In the genomic region with DNA sequence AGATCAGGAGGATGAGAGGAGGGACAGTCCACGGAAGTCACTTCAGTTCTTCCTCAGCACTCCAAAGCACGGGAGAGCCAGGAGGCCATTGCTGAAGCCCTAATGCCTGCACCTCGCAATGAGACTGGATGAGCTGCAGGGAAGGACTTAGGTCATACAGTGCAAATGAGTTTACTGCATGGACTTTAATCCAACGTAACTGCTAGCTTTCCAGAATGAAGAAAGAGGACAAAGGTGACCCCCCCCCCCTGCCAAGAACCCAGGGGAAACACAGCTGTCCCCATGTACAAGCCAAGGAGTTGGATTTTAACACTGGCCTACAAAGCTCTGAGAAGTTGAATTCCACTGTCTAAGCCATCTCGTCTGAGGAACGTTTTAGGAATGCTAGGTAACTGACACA, we compare ENCODE assay signal across 14 mouse cellular contexts. TPM values are rescaled to one million over a fixed set of nuclear protein-coding genes. Genes with fewer than 3 reads are reported as not detected.
A peak's percentile ranks its signal among the peaks of the same experiment; 100 is the strongest.
DNase-seq lines count a peak whose midpoint lies in the region; ATAC-seq and TF ChIP-seq lines count a peak whose summit lies in the region.
"Had no signal": no experiment of that assay in that cellular context is flagged by ENCODE, and none has a peak within 500 bp of the region (broad histone marks: within the 10 kb centered on the region; RNA-seq: fewer than 3 reads in every experiment).

No protein-coding gene starts in this region.

- no peak for DNase-seq in gastrocnemius, adult 2 months
- no peak for DNase-seq in gastrocnemius, postnatal 25 days
- DNase-seq in lung, postnatal 10 days: no peak
- DNase-seq in kidney, postnatal 14 days: peak; percentile 41
- no peak for DNase-seq in cerebellum, postnatal 10 days
- no peak for DNase-seq in heart, adult 9 months (ENCODE audit: low spot score in 2 of 2)
- DNase-seq: adrenal gland, adult 2 months; right cerebral cortex, postnatal 25 days had no signal

- ATAC-seq in lung, embryonic 16.5 days (ENCODE audit: low read depth): 0 out of 2 replicates have a peak, but pooled peaks have one; percentile 19
- ATAC-seq: midbrain, embryonic 15.5 days had no signal

- no peaks in the 10 kb centered on the region for H3K9me3 ChIP-seq in lung, embryonic 16.5 days (ENCODE audit: control insufficient read depth, low read length)
- H3K9me3 ChIP-seq: embryonic facial prominence, embryonic 12.5 days; hindbrain, embryonic 10.5 days; midbrain, embryonic 15.5 days had no signal

- peaks cover 7% of the 10 kb centered on the region for H3K4me1 ChIP-seq in lung, embryonic 16.5 days (replicated peaks; ENCODE audit: control insufficient read depth, insufficient read depth, low read length)
- peaks cover 32% of the 10 kb centered on the region for H3K4me1 ChIP-seq in small intestine, adult 2 months (ENCODE audit: control insufficient read depth, insufficient read depth, insufficient read length, low read length)
- H3K4me1 ChIP-seq: embryonic facial prominence, embryonic 12.5 days; midbrain, embryonic 15.5 days had no signal

- TF ChIP-seq POLR2A in small intestine, adult 2 months (IDR thresholded peaks at IDR 0.05; ENCODE audit: low read depth, low read length): no peak

- H3K4me2 ChIP-seq in lung, embryonic 16.5 days (ENCODE audit: low read depth, low read length): no peak overlapping the region
- H3K4me2 ChIP-seq: embryonic facial prominence, embryonic 12.5 days; heart, embryonic 11.5 days; midbrain, embryonic 15.5 days had no signal

- intact Hi-C loops in gastrocnemius, adult 2 months (cut with DNase I): no loop called here

- no peak overlapping the region for H3K9ac ChIP-seq in lung, embryonic 16.5 days (ENCODE audit: low read length)
- H3K9ac ChIP-seq: embryonic facial prominence, embryonic 12.5 days; midbrain, embryonic 15.5 days had no signal

- no peak overlapping the region for H3K4me3 ChIP-seq in gastrocnemius, adult 2 months
- H3K4me3 ChIP-seq in lung, embryonic 16.5 days (ENCODE audit: low read length): no peak overlapping the region
- no peak overlapping the region for H3K4me3 ChIP-seq in small intestine, adult 2 months (ENCODE audit: low read depth, low read length)
- H3K4me3 ChIP-seq: embryonic facial prominence, embryonic 12.5 days; hindbrain, embryonic 10.5 days; midbrain, embryonic 15.5 days had no signal

- WGBS in lung, embryonic 16.5 days: 57% methylated on average over 6 of the region's 6 CpGs
- WGBS in small intestine, adult 2 months: 28% methylated on average over 6 of the region's 6 CpGs

- peak overlapping the region; percentile 80 for H3K27ac ChIP-seq in gastrocnemius, adult 2 months
- no peak overlapping the region for H3K27ac ChIP-seq in lung, embryonic 16.5 days (ENCODE audit: low read length)
- H3K27ac ChIP-seq in small intestine, adult 2 months (ENCODE audit: insufficient read depth, low read depth, low read length): peak overlapping the region; percentile 93
- H3K27ac ChIP-seq: embryonic facial prominence, embryonic 12.5 days; hindbrain, embryonic 10.5 days; midbrain, embryonic 15.5 days had no signal

- no peaks in the 10 kb centered on the region for H3K27me3 ChIP-seq in lung, embryonic 16.5 days (ENCODE audit: control insufficient read depth, insufficient read depth, low read depth, low read length)
- no peaks in the 10 kb centered on the region for H3K27me3 ChIP-seq in small intestine, adult 2 months (ENCODE audit: control insufficient read depth, insufficient read depth, low read length)
- H3K27me3 ChIP-seq: embryonic facial prominence, embryonic 12.5 days; midbrain, embryonic 15.5 days had no signal

- TF ChIP-seq CTCF in gastrocnemius, adult 2 months (IDR thresholded peaks at IDR 0.05): no peak
- no peak for TF ChIP-seq CTCF in small intestine, adult 2 months (IDR thresholded peaks at IDR 0.05; ENCODE audit: extremely low read depth, insufficient read length, insufficient replicate concordance, low read depth, low read length)

- peaks cover 4% of the 10 kb centered on the region; the same call in 1 of the 2 replicates for H3K36me3 ChIP-seq in lung, embryonic 16.5 days (ENCODE audit: control insufficient read depth, insufficient read depth, low read length)
- peaks cover 26% of the 10 kb centered on the region for H3K36me3 ChIP-seq in small intestine, adult 2 months (ENCODE audit: control insufficient read depth, insufficient read depth, low read length)

RNA-seq across cellular contexts. Expression of gene Fez2, which starts 16.6 kb away (rescaled TPM):
- 10 to 100 TPM; 58.2 to 65.3 TPM for total RNA-seq in gastrocnemius, adult 2 months (2021)
- total RNA-seq in gastrocnemius, postnatal 25 days (2021): 10 to 100 TPM; 52.0 to 62.7 TPM
- polyA plus RNA-seq in lung, embryonic 16.5 days (2015; fragmentation: Nextera tagmentation; extraction: Ambion mirVana): 34.0 and 35.5 TPM in 2 replicates
- 13.8 and 31.7 TPM in 2 replicates for polyA plus RNA-seq in small intestine, adult 2 months (2012; rRNA removed)
